Mouse (Mus musculus) E14TG2a.4 (cell line): Measurements from ENCODE around the gene Rimbp3.
A peak's percentile ranks its signal among the peaks of the same experiment; 100 is the strongest.
"Not testable (repeated sequence)": the region's sequence is repeated elsewhere in the genome, so short reads cannot be mapped to it uniquely, and the experiment has no call there.

Source experiments
- H3K27me3 ChIP-seq: 2 replicates; pipeline ENCODE4 v1.6.1; 2014; ENCODE audit warnings: low read length, control low read depth; ENCODE audit not compliant: insufficient read depth
- H3K36me3 ChIP-seq: 2 replicates; pipeline ENCODE4 v1.6.1; 2014; ENCODE audit warnings: low read length, control low read depth; ENCODE audit not compliant: insufficient read depth
- H3K4me1 ChIP-seq: replicated peaks from 2 replicates; pipeline ENCODE4 v1.6.1; 2014; ENCODE audit warnings: low read depth, low read length, control low read depth
- H3K4me3 ChIP-seq: replicated peaks from 2 replicates; pipeline ENCODE4 v1.5.1; 2014; ENCODE audit warnings: mild to moderate bottlenecking, low read length
- H3K9me3 ChIP-seq: 2 replicates; pipeline ENCODE4 v1.6.1; 2014; ENCODE audit warnings: low read length, control low read depth
- CTCF ChIP-seq: conservative IDR thresholded peaks from 2 replicates; pipeline ENCODE4 v1.5.1; 2014; ENCODE audit warnings: low read length
- NANOG ChIP-seq: IDR thresholded peaks from 2 replicates; pipeline ENCODE4 v1.6.1; 2014; ENCODE audit warnings: borderline replicate concordance, low read length, mixed read lengths
- POU5F1 ChIP-seq: IDR thresholded peaks from 2 replicates; pipeline ENCODE4 v1.6.1; 2014; ENCODE audit warnings: low read length, borderline replicate concordance

Gene Rimbp3

GRCm38 (mm10) chr16:17209981-17210838 is 1.8 kb downstream of the Rimbp3 start:
- TF ChIP-seq CTCF: peak; percentile 39
- no peak for TF ChIP-seq POU5F1
- H3K4me1 ChIP-seq: peaks cover 44% of the 10 kb centered on the region

DNA sequence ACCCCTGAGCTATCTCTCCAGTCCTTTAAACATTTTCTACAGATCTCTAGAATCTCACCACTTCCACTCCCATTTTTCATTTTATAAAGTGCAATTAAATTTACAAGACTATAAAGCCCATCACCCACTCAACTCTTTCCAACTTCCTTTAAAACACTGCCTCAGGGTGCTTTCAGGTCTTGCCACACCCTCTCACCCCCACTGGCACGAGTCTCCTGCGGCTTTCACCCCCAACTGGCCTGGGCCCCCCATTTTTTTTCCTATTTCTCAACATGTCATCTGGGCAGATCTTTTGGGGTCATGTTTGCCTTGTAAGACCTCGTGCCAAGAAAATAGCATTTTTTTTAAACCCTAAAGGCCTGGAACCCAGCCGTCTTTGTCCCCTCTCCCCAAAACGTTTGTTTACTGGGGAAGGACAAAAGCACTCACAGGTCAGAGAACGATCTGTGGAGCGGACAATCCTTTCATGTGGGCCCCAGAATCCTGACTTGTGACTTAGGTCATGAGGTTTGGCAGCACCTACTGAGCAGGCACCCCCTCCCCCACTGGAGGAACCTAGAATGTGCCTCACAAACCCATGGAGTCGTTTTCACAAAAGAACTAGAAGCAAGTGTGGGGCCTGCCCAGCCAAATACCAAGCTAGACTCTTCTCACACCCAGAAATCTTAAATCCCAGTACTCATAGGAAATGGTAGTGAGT is 8.7 kb downstream of the Rimbp3 start:
- Histone ChIP-seq H3K27me3 (peaks cover 6% of the 10 kb centered on the region; the same call in 1 of the 2 replicates), H3K4me3 (peak overlapping the region; percentile 46; the same call in 1 of the 2 replicates), H3K4me1 (peaks cover 72% of the 10 kb centered on the region), H3K36me3 (peaks cover 15% of the 10 kb centered on the region), H3K9me3 (no peaks in the 10 kb centered on the region)
- 0 out of 2 replicates have a peak, but pooled peaks have one; percentile 6 for TF ChIP-seq NANOG
- no peak for TF ChIP-seq POU5F1

More at GRCm38 (mm10) chr16:17209981-17210838, 1.8 kb downstream of the Rimbp3 start:
- Histone ChIP-seq H3K9me3 (no peaks in the 10 kb centered on the region), H3K27me3 (peaks cover 55% of the 10 kb centered on the region), H3K4me3 (peak overlapping the region; percentile 88), H3K36me3 (peaks cover 29% of the 10 kb centered on the region)

GRCm38 (mm10) chr16:17220127-17220733 is 11.8 kb downstream of the Rimbp3 start:
- Histone ChIP-seq H3K4me3 (peak overlapping the region; percentile 46), H3K4me1 (peaks cover 73% of the 10 kb centered on the region), H3K9me3 (no peaks in the 10 kb centered on the region), H3K36me3 (no peaks in the 10 kb centered on the region), H3K27me3 (no peaks in the 10 kb centered on the region)
- TF ChIP-seq CTCF (no peak), NANOG (0 out of 2 replicates have a peak, but pooled peaks have one; percentile 30)

GRCm38 (mm10) chr16:17222197-17222596 is 13.8 kb downstream of the Rimbp3 start:
- TF ChIP-seq CTCF: no peak
- TF ChIP-seq NANOG: no peak
- TF ChIP-seq POU5F1: no peak
- H3K27me3 ChIP-seq: no peaks in the 10 kb centered on the region
- H3K4me1 ChIP-seq: peaks cover 61% of the 10 kb centered on the region
- H3K4me3 ChIP-seq: peak overlapping the region; percentile 65
- H3K9me3 ChIP-seq: no peaks in the 10 kb centered on the region
- no peaks in the 10 kb centered on the region for H3K36me3 ChIP-seq

DNA sequence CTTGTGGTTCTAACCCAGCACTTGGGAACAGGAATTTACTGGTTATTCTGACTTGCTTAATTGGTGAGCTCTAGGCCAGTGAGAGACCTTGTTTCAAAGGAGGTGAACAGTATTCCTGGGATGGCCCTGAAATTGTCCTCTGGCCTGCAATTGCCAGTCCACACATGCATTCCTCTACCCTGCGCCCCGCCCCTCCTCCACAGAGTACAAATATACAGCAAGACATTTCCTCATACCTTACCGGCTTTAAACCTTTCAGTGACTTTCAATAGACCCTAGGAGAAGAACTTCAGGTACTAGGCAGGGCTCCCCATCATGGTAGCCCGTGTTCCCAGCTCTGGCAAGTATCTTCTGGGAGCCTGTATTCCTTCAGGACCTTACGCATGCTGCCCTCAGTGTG is 17.2 kb downstream of the Rimbp3 start:
- no peak for TF ChIP-seq NANOG
- TF ChIP-seq POU5F1: no peak
- no peak for TF ChIP-seq CTCF
- H3K4me3 ChIP-seq: no peak overlapping the region
- no peaks in the 10 kb centered on the region for H3K36me3 ChIP-seq
- peaks cover 31% of the 10 kb centered on the region for H3K4me1 ChIP-seq
- H3K9me3 ChIP-seq: no peaks in the 10 kb centered on the region
- peaks cover 2% of the 10 kb centered on the region; the same call in 1 of the 2 replicates for H3K27me3 ChIP-seq

GRCm38 (mm10) chr16:17226496-17226895 is 18.1 kb downstream of the Rimbp3 start:
- TF ChIP-seq POU5F1: no peak
- Histone ChIP-seq H3K9me3 (no peaks in the 10 kb centered on the region), H3K4me1 (peaks cover 22% of the 10 kb centered on the region), H3K4me3 (no peak overlapping the region), H3K27me3 (peaks cover 2% of the 10 kb centered on the region; the same call in 1 of the 2 replicates), H3K36me3 (no peaks in the 10 kb centered on the region)

- H3K4me3 ChIP-seq, H3K27me3 ChIP-seq, H3K9me3 ChIP-seq, H3K36me3 ChIP-seq: not testable (repeated sequence)
- peaks cover 30% of the 10 kb centered on the region for H3K4me1 ChIP-seq
Observed at GRCm38 (mm10) chr16:17231523-17231922, 23.1 kb downstream of the Rimbp3 start.

DNA sequence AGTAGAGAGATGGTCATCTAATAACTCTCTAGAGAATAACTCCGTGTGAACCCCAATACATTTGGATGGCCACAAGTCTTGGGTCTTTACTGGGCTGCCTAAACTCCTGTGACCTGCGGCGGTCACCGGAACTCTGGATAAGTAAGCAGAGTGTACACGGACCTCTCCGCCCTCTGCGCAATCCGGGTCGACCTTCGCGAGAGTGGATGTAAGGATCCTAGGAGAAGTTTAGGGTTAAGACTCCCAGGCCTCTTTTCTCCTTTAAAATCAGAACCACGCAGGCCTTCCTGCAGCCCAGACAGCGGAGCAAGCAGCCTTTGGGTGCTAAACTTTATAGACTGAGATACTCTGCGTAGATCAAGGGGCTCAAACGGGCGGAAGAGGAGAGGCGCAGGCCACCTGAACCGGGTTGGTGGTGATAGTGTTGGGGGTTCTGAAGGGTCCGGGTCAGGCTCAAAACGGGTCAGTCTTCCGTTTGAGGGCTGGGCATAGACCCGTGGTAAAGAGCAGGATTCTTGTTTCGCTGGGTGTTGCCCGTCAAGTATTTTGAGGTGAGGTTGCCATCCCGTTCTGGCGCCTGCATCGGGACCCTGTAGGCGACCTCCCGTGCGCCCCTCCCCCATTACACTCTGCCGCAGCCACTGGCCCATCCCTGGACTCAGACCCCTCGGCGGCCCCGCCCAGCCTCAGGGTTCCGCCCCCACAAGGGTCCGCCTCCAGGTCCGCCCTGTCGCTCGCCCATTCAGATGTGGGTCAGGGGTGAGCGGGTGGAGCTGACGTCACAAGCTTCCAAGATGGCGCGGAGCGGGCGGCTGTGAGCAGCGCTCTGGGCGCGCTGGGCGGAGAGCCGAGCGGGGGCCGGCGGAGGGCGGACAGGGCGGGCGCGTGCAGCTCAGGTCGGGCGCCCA is 24.6 kb downstream of the Rimbp3 start, which contains the start of gene Hic2:
Hic2 (plus strand) TSS at position 779 of the 908 bp plus-strand sequence.
- H3K4me3 ChIP-seq: peak within 1 kb of the TSS; percentile 97
- peaks cover 20% of the 10 kb centered on the region for H3K36me3 ChIP-seq
- no peak for TF ChIP-seq NANOG
- no peak for TF ChIP-seq CTCF
- TF ChIP-seq POU5F1: no peak
- H3K4me1 ChIP-seq: peaks cover 45% of the 10 kb centered on the region
- H3K27me3 ChIP-seq: peaks cover 2% of the 10 kb centered on the region; the same call in 1 of the 2 replicates
- H3K9me3 ChIP-seq: no peaks in the 10 kb centered on the region
